Mouse (Mus musculus) spleen, adult 2 months (tissue): ENCODE results near the gene 1810010H24Rik.

Experiments used
- CTCF ChIP-seq: fragments of 200-500 bp; IDR thresholded peaks from 2 replicates; pipeline ENCODE4 v1.5.1; 2011; ENCODE audit warnings: mild to moderate bottlenecking, inconsistent platforms; ENCODE audit not compliant: insufficient read depth, insufficient read length, insufficient replicate concordance; ENCODE audit errors: extremely low read depth
- POLR2A ChIP-seq: fragments of 200-500 bp; IDR thresholded peaks from 2 replicates; pipeline ENCODE4 v1.6.1; 2011; ENCODE audit warnings: low read depth, low read length, inconsistent platforms

- TF ChIP-seq CTCF (no peak), POLR2A (no peak)
Measured at GRCm38 (mm10) chr11:106981787-106982186, 43.7 kb upstream of the 1810010H24Rik start.
